Mouse (Mus musculus) fat pad, adult 2 months (tissue): ENCODE data around the gene Sox6.
"Not testable (repeated sequence)": the region's sequence is repeated elsewhere in the genome, so short reads cannot be mapped to it uniquely, and the experiment has no call there.

Experiments
- DNase-seq: peaks from one replicate; pipeline ENCODE4 v3.0.0-alpha.2; 2011; ENCODE audit warnings: low read depth, low spot score; ENCODE audit errors: extremely low read depth

The Sox6 gene

GRCm38 (mm10) chr7:116038511-116038910 lies at the start of gene Sox6:
Gene Sox6 (minus strand): TSS chr7:116038796.
- DNase-seq = no peak

- not testable (repeated sequence) for DNase-seq
Measured at GRCm38 (mm10) chr7:116084366-116084765, 45.8 kb upstream of the Sox6 start, which contains the start of gene Gm4353. Gene Gm4353 (minus strand): TSS chr7:116084635.

GRCm38 (mm10) chr7:116060739-116061138 lies 22.1 kb upstream of the Sox6 start:
- no peak for DNase-seq

GRCm38 (mm10) chr7:116040470-116041019 lies 1.9 kb upstream of the Sox6 start:
- DNase-seq = no peak

GRCm38 (mm10) chr7:116039538-116040466 lies 1.2 kb upstream of the Sox6 start:
- no peak for DNase-seq

GRCm38 (mm10) chr7:116039196-116039537 lies 571 bp upstream of the Sox6 start, which contains the start of gene 1110004F10Rik:
Gene 1110004F10Rik (plus strand): TSS chr7:116039397.
- no peak for DNase-seq

GRCm38 (mm10) chr7:116038024-116038423 lies 572 bp downstream of the Sox6 start:
- no peak for DNase-seq

GRCm38 (mm10) chr7:116036591-116037555 lies 1.7 kb downstream of the Sox6 start:
- no peak for DNase-seq

GRCm38 (mm10) chr7:116035504-116035903 lies 3.1 kb downstream of the Sox6 start:
- no peak for DNase-seq

- no peak for DNase-seq
Measured at GRCm38 (mm10) chr7:116034282-116034758, 4.3 kb downstream of the Sox6 start.

- DNase-seq = no peak
Measured at GRCm38 (mm10) chr7:116033371-116034241, 5.0 kb downstream of the Sox6 start.

GRCm38 (mm10) chr7:116032596-116033307 lies 5.8 kb downstream of the Sox6 start:
- DNase-seq = no peak

GRCm38 (mm10) chr7:116031718-116032595 lies 6.6 kb downstream of the Sox6 start:
- no peak for DNase-seq

GRCm38 (mm10) chr7:116031388-116031717 lies 7.2 kb downstream of the Sox6 start:
- DNase-seq = no peak

GRCm38 (mm10) chr7:116030597-116031387 lies 7.8 kb downstream of the Sox6 start:
- no peak for DNase-seq

GRCm38 (mm10) chr7:116029991-116030390 lies 8.6 kb downstream of the Sox6 start:
- no peak for DNase-seq

- no peak for DNase-seq
Measured at GRCm38 (mm10) chr7:116002726-116003125, 35.9 kb downstream of the Sox6 start.
